Mouse (Mus musculus) megakaryocyte, embryonic 14.5 days (primary cell): ENCODE measurements around the gene Hscb.

Source experiments
- FLI1 ChIP-seq: IDR thresholded peaks from 2 replicates; pipeline ENCODE4 v1.6.1; 2012; ENCODE audit warnings: low read length, inconsistent platforms, mixed read lengths
- GATA1 ChIP-seq: IDR thresholded peaks from 3 replicates; pipeline ENCODE4 v1.6.1; 2012; ENCODE audit warnings: mixed read lengths, low read length, inconsistent platforms, borderline replicate concordance

- TF ChIP-seq GATA1 (no peak), FLI1 (no peak)
Observed at GRCm38 (mm10) chr5:110807453-110807852, 32.1 kb downstream of the Hscb start.
